Mouse (Mus musculus) neural tube, embryonic 11.5 days (tissue): ENCODE results near the gene Vwa1. TPM values are rescaled to one million over a fixed set of nuclear protein-coding genes. Genes with fewer than 3 reads are reported as not detected.
A peak's percentile ranks its signal among the peaks of the same experiment; 100 is the strongest.

Experiments used
- ATAC-seq: fragments of 200-750 bp; cut with Nextera tagmentation; 2 replicates; pipeline ENCODE4 v1.8.0; 2017; ENCODE audit warnings: moderate number of reproducible peaks, mild to moderate bottlenecking, moderate TSS enrichment, moderate library complexity; ENCODE audit not compliant: insufficient read depth, low FRiP score, low TSS enrichment
- DNase-seq: peaks from one replicate; pipeline ENCODE4 v3.0.0-alpha.2; 2015; ENCODE audit warnings: low spot score
- H3K27ac ChIP-seq: fragments of 300-500 bp; sonication (generic); 2 replicates; pipeline ENCODE4 v1.5.1; 2014; ENCODE audit warnings: low read depth, mild to moderate bottlenecking, low read length
- H3K27me3 ChIP-seq: fragments of 300-500 bp; sonication (generic); 2 replicates; pipeline ENCODE4 v1.6.1; 2014; ENCODE audit warnings: mild to moderate bottlenecking, low read length, mixed read lengths; ENCODE audit not compliant: control insufficient read depth, insufficient read depth
- H3K36me3 ChIP-seq: fragments of 300-500 bp; sonication (generic); 2 replicates; pipeline ENCODE4 v1.6.1; 2014; ENCODE audit warnings: mild to moderate bottlenecking, low read length, moderate library complexity, mixed read lengths; ENCODE audit not compliant: control insufficient read depth, insufficient read depth
- H3K4me1 ChIP-seq: fragments of 300-500 bp; sonication (generic); 2 replicates; pipeline ENCODE4 v1.6.1; 2014; ENCODE audit warnings: low read length, mixed read lengths; ENCODE audit not compliant: control insufficient read depth, insufficient read depth
- H3K4me2 ChIP-seq: fragments of 300-500 bp; sonication (generic); 2 replicates; pipeline ENCODE4 v1.6.1; 2014; ENCODE audit warnings: low read depth, mild to moderate bottlenecking, moderate library complexity
- H3K4me3 ChIP-seq: fragments of 300-500 bp; sonication (generic); 2 replicates; pipeline ENCODE4 v1.5.1; 2014; ENCODE audit warnings: low read depth, low read length
- H3K9ac ChIP-seq: fragments of 300-500 bp; sonication (generic); 2 replicates; pipeline ENCODE4 v1.6.1; 2014; ENCODE audit warnings: mild to moderate bottlenecking, low read length
- H3K9me3 ChIP-seq: fragments of 300-500 bp; sonication (generic); 2 replicates; pipeline ENCODE4 v1.6.1; 2016; ENCODE audit warnings: low read length; ENCODE audit not compliant: control insufficient read depth
- WGBS: fragments of 180-500 bp; shearing (Covaris S2); extraction: QIAGEN DNeasy Blood & Tissue Kit; methylation state at CpG from one replicate; pipeline ENCODE4 v1.1.7; 2014; 5-methylcytosine and 5-hydroxymethylcytosine counted together
- polyA plus RNA-seq: library from polyadenylated mRNA; unstranded; fragments of >200 nt; fragmentation: Nextera tagmentation; extraction: Ambion mirVana; gene quantifications from 2 replicates; pipeline ENCODE4 v1.2.1, GENCODE M21; 2014

Vwa1 gene
- polyA plus RNA-seq, 1 experiment from 2014 or later, result 13.1 TPM

GRCm38 (mm10) chr4:155762357-155762756, 12.1 kb downstream of the Vwa1 start:
- DNase-seq (no peak), ATAC-seq (no peak)
- Histone ChIP-seq H3K27me3 (no peaks in the 10 kb centered on the region), H3K4me3 (no peak overlapping the region), H3K9me3 (no peaks in the 10 kb centered on the region), H3K36me3 (no peaks in the 10 kb centered on the region), H3K27ac (no peak overlapping the region), H3K4me1 (peaks cover 14% of the 10 kb centered on the region), H3K9ac (no peak overlapping the region), H3K4me2 (no peak overlapping the region)
- WGBS, result 86% methylated on average over 3 of the region's 3 CpGs

- Histone ChIP-seq H3K27ac (no peak overlapping the region), H3K4me1 (peaks cover 14% of the 10 kb centered on the region), H3K4me3 (peak overlapping the region; percentile 80), H3K4me2 (peak overlapping the region; percentile 99), H3K27me3 (no peaks in the 10 kb centered on the region), H3K9me3 (no peaks in the 10 kb centered on the region), H3K9ac (peak overlapping the region; percentile 69), H3K36me3 (peaks cover 2% of the 10 kb centered on the region; the same call in 1 of the 2 replicates)
- 4% methylated on average over 28 of the region's 28 CpGs for WGBS
- ATAC-seq, result no peak
- no peak for DNase-seq
Observed at GRCm38 (mm10) chr4:155761356-155762099, 13.0 kb downstream of the Vwa1 start.

- Histone ChIP-seq H3K9me3 (no peaks in the 10 kb centered on the region), H3K4me3 (peak within 1 kb of the TSS; percentile 80), H3K4me2 (peak within 1 kb of the TSS; percentile 99), H3K9ac (peak within 1 kb of the TSS; percentile 69), H3K27ac (no peak within 1 kb of the TSS), H3K4me1 (peaks cover 14% of the 10 kb centered on the region), H3K27me3 (no peaks in the 10 kb centered on the region), H3K36me3 (peaks cover 7% of the 10 kb centered on the region; the same call in 1 of the 2 replicates)
- under 1% methylated on average over 68 of the region's 68 CpGs for WGBS
- peak; percentile 94 for ATAC-seq
- peak; percentile 96 for DNase-seq
Observed at GRCm38 (mm10) chr4:155760613-155761355, 13.7 kb downstream of the Vwa1 start, which contains the start of gene Atad3a. Gene Atad3a (minus strand): TSS chr4:155761093.

GRCm38 (mm10) chr4:155759862-155760612, 14.5 kb downstream of the Vwa1 start:
- H3K9ac ChIP-seq, result peak overlapping the region; percentile 44

GRCm38 (mm10) chr4:155757011-155757410, 17.5 kb downstream of the Vwa1 start:
- ATAC-seq (no peak), DNase-seq (no peak)
- Histone ChIP-seq H3K27ac (no peak overlapping the region), H3K36me3 (peaks cover 20% of the 10 kb centered on the region), H3K27me3 (no peaks in the 10 kb centered on the region), H3K4me2 (no peak overlapping the region), H3K9ac (no peak overlapping the region), H3K4me3 (no peak overlapping the region), H3K9me3 (no peaks in the 10 kb centered on the region), H3K4me1 (peaks cover 14% of the 10 kb centered on the region)
- 93% methylated on average over 12 of the region's 12 CpGs for WGBS

More at GRCm38 (mm10) chr4:155759862-155760612, 14.5 kb downstream of the Vwa1 start:
- 6% methylated on average over 10 of the region's 10 CpGs for WGBS
- peak overlapping the region; percentile 99 for H3K4me2 ChIP-seq
- peaks cover 8% of the 10 kb centered on the region; the same call in 1 of the 2 replicates for H3K36me3 ChIP-seq
- H3K27ac ChIP-seq, result no peak overlapping the region
- DNase-seq, result no peak
- H3K27me3 ChIP-seq, result no peaks in the 10 kb centered on the region
- H3K4me1 ChIP-seq, result peaks cover 14% of the 10 kb centered on the region
- ATAC-seq, result no peak
- H3K9me3 ChIP-seq, result no peaks in the 10 kb centered on the region
- H3K4me3 ChIP-seq, result peak overlapping the region; percentile 80

GRCm38 (mm10) chr4:155746575-155747490, 27.7 kb downstream of the Vwa1 start:
- Histone ChIP-seq H3K4me1 (no peaks in the 10 kb centered on the region), H3K9me3 (no peaks in the 10 kb centered on the region), H3K27ac (no peak overlapping the region), H3K9ac (no peak overlapping the region), H3K4me3 (no peak overlapping the region), H3K27me3 (no peaks in the 10 kb centered on the region), H3K4me2 (no peak overlapping the region), H3K36me3 (peaks cover 21% of the 10 kb centered on the region)
- WGBS, result 90% methylated on average over 17 of the region's 17 CpGs
- DNase-seq (no peak), ATAC-seq (no peak)

GRCm38 (mm10) chr4:155746036-155746548, 28.4 kb downstream of the Vwa1 start:
- Histone ChIP-seq H3K9me3 (no peaks in the 10 kb centered on the region), H3K27me3 (no peaks in the 10 kb centered on the region), H3K4me2 (no peak overlapping the region), H3K4me3 (no peak overlapping the region), H3K9ac (no peak overlapping the region), H3K4me1 (no peaks in the 10 kb centered on the region), H3K27ac (no peak overlapping the region), H3K36me3 (peaks cover 17% of the 10 kb centered on the region)
- ATAC-seq (no peak), DNase-seq (no peak)
- WGBS, result 89% methylated on average over 8 of the region's 8 CpGs
